Mouse (Mus musculus) bone marrow, adult 2 months (tissue): ENCODE data around the gene Dclk2.

Experiments
- CTCF ChIP-seq: fragments of 200-500 bp; IDR thresholded peaks from 2 replicates; pipeline ENCODE4 v1.5.1; 2011; ENCODE audit warnings: low read length, control low read depth; ENCODE audit not compliant: control insufficient read depth, insufficient read depth
- POLR2A ChIP-seq: fragments of 200-500 bp; IDR thresholded peaks from 2 replicates; pipeline ENCODE4 v1.6.1; 2011; ENCODE audit warnings: low read depth, mild to moderate bottlenecking, control low read depth, low read length, borderline replicate concordance; ENCODE audit not compliant: control insufficient read depth

DNA sequence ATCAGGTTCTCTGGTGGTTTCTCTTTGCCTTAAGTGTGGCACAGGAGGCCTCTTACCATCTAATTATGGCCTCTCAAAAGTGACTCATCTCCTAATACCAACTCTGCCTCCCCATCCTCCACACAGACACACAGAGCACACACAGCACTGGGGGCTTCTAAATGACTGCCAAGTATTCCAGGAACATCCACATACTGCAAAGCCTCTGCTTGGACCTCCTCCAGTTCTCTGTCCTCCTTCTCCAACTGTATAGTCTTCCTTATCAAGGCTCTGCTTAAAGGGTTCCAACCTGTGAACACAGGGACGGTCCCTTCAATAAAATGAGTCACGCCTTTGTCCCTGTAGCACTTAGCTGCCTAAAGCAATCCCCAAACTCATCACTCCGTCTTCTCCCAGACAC lies 51.9 kb downstream of the Dclk2 start:
- no peak for TF ChIP-seq CTCF
- no peak for TF ChIP-seq POLR2A
